Mouse (Mus musculus) embryonic facial prominence, embryonic 15.5 days (tissue): Measurements from ENCODE around the gene Hba-x. TPM values are rescaled to one million over a fixed set of nuclear protein-coding genes. Genes with fewer than 3 reads are reported as not detected.

Source experiments
- ATAC-seq: fragments of 200-750 bp; cut with Nextera tagmentation; 2 replicates; pipeline ENCODE4 v1.8.0; 2017; ENCODE audit warnings: low read depth, moderate TSS enrichment; ENCODE audit not compliant: insufficient number of reproducible peaks, low FRiP score, low TSS enrichment
- H3K27ac ChIP-seq: fragments of 300-500 bp; sonication (generic); replicated peaks from 2 replicates; pipeline ENCODE4 v1.5.1; 2015; ENCODE audit warnings: mild to moderate bottlenecking, inconsistent platforms
- H3K27me3 ChIP-seq: fragments of 300-500 bp; sonication (generic); 2 replicates; pipeline ENCODE4 v1.6.1; 2015; ENCODE audit warnings: inconsistent platforms
- H3K36me3 ChIP-seq: fragments of 300-500 bp; sonication (generic); 2 replicates; pipeline ENCODE4 v1.6.1; 2015; ENCODE audit warnings: mild to moderate bottlenecking, inconsistent platforms
- H3K4me1 ChIP-seq: fragments of 300-500 bp; sonication (generic); 2 replicates; pipeline ENCODE4 v1.6.1; 2015; ENCODE audit warnings: inconsistent platforms
- H3K4me2 ChIP-seq: fragments of 300-500 bp; sonication (generic); replicated peaks from 2 replicates; pipeline ENCODE4 v1.6.1; 2015; ENCODE audit warnings: mild to moderate bottlenecking, inconsistent platforms
- H3K4me3 ChIP-seq: fragments of 300-500 bp; sonication (generic); replicated peaks from 2 replicates; pipeline ENCODE4 v1.5.1; 2015; ENCODE audit warnings: mild to moderate bottlenecking, inconsistent platforms
- H3K9ac ChIP-seq: fragments of 300-500 bp; sonication (generic); 2 replicates; pipeline ENCODE4 v1.6.1; 2015; ENCODE audit warnings: inconsistent platforms
- H3K9me3 ChIP-seq: fragments of 300-500 bp; sonication (generic); replicated peaks from 2 replicates; pipeline ENCODE4 v1.6.1; 2016; ENCODE audit warnings: inconsistent platforms
- WGBS: fragments of 180-500 bp; shearing (Covaris S2); methylation state at CpG from one replicate; pipeline ENCODE4 v1.1.7; 2015; 5-methylcytosine and 5-hydroxymethylcytosine counted together
- polyA plus RNA-seq: library from polyadenylated mRNA; unstranded; fragments of >200 nt; fragmentation: Nextera tagmentation; extraction: Ambion mirVana; gene quantifications from 2 replicates; pipeline ENCODE4 v1.2.1, GENCODE M21; 2015

The Hba-x gene
- polyA plus RNA-seq: 59.0 and 98.8 TPM in 2 replicates

DNA sequence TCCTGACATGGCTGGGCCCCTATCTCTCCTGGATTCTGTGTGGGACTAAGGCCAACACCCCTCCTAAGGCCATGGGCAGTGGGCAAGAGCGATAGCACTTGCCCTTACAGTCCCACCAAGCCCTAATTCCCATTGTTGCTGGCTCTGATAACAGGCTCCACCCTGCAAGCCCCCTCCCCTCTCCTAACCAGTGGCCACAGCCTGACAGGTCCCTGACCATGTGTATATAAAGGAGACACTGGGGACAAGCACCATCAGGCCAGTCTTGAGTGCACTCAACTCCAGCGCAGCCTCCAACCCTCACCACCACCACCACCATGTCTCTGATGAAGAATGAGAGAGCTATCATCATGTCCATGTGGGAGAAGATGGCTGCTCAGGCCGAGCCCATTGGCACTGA is at the start of gene Hba-x:
TSS of gene Hba-x (plus strand) at position 54 of the 400 bp plus-strand sequence.
- Histone ChIP-seq H3K27ac (no peak within 1 kb of the TSS), H3K9me3 (no peaks in the 10 kb centered on the region)

DNA sequence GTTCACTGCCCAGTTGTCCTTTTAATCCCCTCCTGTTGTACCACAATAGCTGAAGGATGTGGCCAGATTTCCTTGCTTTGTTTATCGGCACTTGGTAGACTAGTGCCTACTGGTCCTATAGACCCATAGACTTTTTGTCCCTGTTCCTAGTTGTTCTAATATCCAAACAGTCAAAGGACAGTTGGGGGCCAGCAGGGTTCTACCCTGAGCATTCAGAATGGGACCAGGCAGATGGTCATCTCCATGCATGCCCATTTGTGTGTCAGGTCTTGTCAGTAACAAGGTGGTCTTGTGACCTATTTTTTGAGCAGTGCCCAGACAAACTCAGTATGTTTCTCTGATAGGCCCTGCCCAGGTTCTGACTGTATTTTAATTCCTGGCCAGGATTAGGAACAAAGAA is 49.2 kb upstream of the Hba-x start:
- peaks cover 56% of the 10 kb centered on the region for H3K4me1 ChIP-seq
- H3K36me3 ChIP-seq: peaks cover 37% of the 10 kb centered on the region
- H3K9me3 ChIP-seq: no peaks in the 10 kb centered on the region
- 38% methylated on average over 1 of the region's 1 CpGs for WGBS
- peak overlapping the region; percentile 65 for H3K9ac ChIP-seq
- no peaks in the 10 kb centered on the region for H3K27me3 ChIP-seq
- H3K4me2 ChIP-seq: peak overlapping the region; percentile 82
- no peak for ATAC-seq
- H3K4me3 ChIP-seq: peak overlapping the region; percentile 70
- H3K27ac ChIP-seq: peak overlapping the region; percentile 94

More for the DNA sequence above, at the start of gene Hba-x:
- H3K9ac ChIP-seq: no peak within 1 kb of the TSS
- no peaks in the 10 kb centered on the region for H3K36me3 ChIP-seq
- no peak within 1 kb of the TSS for H3K4me2 ChIP-seq
- no peaks in the 10 kb centered on the region for H3K4me1 ChIP-seq
- no peak for ATAC-seq
- H3K4me3 ChIP-seq: no peak within 1 kb of the TSS
- 0 out of 2 replicates have a peak, but pooled peaks cover 13% of the 10 kb centered on the region for H3K27me3 ChIP-seq
- 62% methylated on average over 3 of the region's 3 CpGs for WGBS

DNA sequence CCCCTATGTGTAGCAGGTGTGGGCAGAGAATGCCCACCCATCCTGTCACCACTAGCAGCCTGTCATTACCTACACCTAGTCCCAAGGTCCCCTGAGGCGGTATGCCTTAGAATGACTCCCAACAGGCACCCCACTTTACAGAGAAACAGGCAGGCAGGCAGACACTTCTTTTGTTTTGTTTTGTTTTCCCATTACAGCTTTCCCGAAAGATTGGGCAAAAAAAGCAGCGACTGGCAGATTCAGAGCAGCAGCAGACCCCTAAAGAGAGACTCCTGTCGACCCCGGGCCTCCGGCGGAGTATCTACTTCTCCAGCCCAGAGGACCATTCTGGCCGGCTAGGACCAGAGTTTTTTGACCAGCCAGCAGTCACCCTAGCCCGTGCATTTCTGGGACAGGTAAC is 48.6 kb upstream of the Hba-x start:
- Histone ChIP-seq H3K36me3 (peaks cover 42% of the 10 kb centered on the region), H3K4me3 (peak overlapping the region; percentile 70; the same call in 1 of the 2 replicates), H3K9me3 (no peaks in the 10 kb centered on the region), H3K9ac (no peak overlapping the region), H3K27me3 (no peaks in the 10 kb centered on the region), H3K4me1 (peaks cover 53% of the 10 kb centered on the region), H3K4me2 (peak overlapping the region; percentile 82; the same call in 1 of the 2 replicates), H3K27ac (no peak overlapping the region)
- 86% methylated on average over 9 of the region's 9 CpGs for WGBS
- ATAC-seq: no peak

DNA sequence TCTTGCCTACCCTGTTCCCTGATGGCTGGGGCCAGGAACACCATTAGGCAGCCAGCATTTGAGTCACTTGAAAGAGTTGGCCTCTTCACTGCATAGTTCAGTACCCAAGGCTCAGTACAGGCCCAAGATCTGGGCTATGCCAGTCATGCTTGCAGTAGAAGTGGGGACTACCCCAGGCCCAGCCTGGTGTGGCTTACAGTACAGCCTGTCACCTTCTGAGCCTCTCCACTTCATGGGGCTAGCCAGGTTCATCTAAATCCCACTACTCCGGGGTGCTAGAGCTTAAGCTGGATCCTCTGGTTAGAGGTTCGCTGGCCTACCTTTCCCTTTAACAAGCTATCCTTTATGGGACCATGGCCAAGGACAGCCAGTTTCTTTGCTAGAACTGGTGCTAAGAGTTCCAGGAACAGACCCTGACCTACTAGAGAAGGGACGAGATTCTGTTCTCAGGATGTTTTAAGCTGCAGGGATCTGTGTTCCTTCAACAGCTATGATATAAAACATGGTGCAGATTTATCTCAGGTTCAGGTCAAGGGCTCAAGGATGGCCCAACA is 47.8 kb upstream of the Hba-x start:
- Histone ChIP-seq H3K4me1 (peaks cover 51% of the 10 kb centered on the region), H3K9ac (no peak overlapping the region), H3K4me3 (no peak overlapping the region), H3K9me3 (no peaks in the 10 kb centered on the region), H3K27me3 (no peaks in the 10 kb centered on the region), H3K27ac (no peak overlapping the region), H3K36me3 (peaks cover 45% of the 10 kb centered on the region), H3K4me2 (no peak overlapping the region)
- 92% methylated on average over 3 of the region's 3 CpGs for WGBS
- no peak for ATAC-seq

DNA sequence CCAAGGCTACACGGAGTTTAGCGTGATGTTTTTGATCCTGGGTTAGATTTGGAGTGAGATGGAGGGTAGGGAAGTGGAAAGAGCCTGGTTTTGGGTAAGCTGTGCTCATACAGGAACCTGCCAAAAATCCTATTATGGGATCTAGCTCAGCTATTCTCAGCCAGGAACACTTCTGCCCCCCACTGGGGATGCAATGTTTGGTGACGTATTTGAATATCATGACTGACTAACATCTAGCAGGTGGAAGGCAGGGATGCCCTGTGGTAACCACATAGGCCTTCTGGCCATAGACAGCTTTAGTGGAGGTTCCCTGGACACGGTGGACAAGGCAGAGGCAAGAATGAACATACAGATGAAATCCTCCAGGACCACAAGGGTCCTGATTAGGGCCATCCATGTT is 46.0 kb upstream of the Hba-x start:
- Histone ChIP-seq H3K27ac (no peak overlapping the region), H3K9ac (no peak overlapping the region), H3K4me1 (peaks cover 50% of the 10 kb centered on the region), H3K9me3 (no peaks in the 10 kb centered on the region), H3K4me3 (no peak overlapping the region), H3K36me3 (peaks cover 58% of the 10 kb centered on the region), H3K4me2 (no peak overlapping the region), H3K27me3 (no peaks in the 10 kb centered on the region)
- ATAC-seq: no peak
- 76% methylated on average over 4 of the region's 4 CpGs for WGBS

DNA sequence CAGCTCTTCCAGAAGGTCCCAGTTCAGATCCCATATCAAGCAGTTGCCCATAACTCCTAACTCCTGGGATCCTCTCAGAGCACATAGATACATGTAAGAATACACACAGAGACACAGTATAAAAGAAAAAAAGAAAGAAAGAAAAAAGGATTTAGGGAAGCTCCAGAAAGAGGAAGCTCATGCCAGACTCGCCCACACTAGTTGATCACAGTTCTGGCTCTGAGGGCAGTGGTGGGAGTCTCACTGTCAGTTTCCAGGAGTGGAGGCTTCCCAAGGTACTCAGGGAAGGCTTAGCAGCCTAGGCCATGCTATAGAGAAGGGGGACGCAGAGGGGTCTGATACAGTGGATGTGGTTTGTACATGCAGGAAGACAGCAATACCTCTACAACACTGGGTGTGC is 45.1 kb upstream of the Hba-x start:
- Histone ChIP-seq H3K4me2 (no peak overlapping the region), H3K4me3 (no peak overlapping the region), H3K36me3 (peaks cover 58% of the 10 kb centered on the region), H3K27ac (no peak overlapping the region), H3K9me3 (no peaks in the 10 kb centered on the region), H3K4me1 (peaks cover 50% of the 10 kb centered on the region), H3K27me3 (no peaks in the 10 kb centered on the region), H3K9ac (no peak overlapping the region)
- ATAC-seq: no peak
- WGBS: 89% methylated on average over 2 of the region's 2 CpGs

DNA sequence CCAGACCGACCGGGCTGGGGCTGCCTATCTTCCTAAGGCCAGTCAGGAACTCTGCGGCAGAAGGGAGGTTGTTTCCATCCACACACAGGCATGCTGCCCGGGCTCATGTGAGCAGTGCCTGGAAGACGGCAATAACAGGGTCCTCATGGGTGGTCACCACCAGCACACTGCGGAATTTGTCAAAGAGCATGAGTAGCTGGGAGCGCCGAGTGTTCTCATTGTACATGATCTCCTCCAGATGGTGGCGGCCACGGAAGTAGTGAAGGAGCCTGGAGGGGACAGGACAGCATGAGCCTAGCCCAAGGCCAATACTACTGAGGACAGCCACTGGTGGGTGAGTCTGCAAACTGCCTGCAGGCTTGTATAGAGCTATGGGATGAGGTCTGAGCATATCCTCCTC is 43.4 kb upstream of the Hba-x start:
- peaks cover 48% of the 10 kb centered on the region for H3K4me1 ChIP-seq
- no peak overlapping the region for H3K4me3 ChIP-seq
- no peak overlapping the region for H3K4me2 ChIP-seq
- no peak overlapping the region; the same call in 1 of the 2 replicates for H3K27ac ChIP-seq
- no peaks in the 10 kb centered on the region for H3K27me3 ChIP-seq
- 59% methylated on average over 10 of the region's 10 CpGs for WGBS
- H3K36me3 ChIP-seq: peaks cover 60% of the 10 kb centered on the region
- H3K9me3 ChIP-seq: no peaks in the 10 kb centered on the region
- H3K9ac ChIP-seq: no peak overlapping the region
- ATAC-seq: peak; percentile 36; the same call in 1 of the 2 replicates

DNA sequence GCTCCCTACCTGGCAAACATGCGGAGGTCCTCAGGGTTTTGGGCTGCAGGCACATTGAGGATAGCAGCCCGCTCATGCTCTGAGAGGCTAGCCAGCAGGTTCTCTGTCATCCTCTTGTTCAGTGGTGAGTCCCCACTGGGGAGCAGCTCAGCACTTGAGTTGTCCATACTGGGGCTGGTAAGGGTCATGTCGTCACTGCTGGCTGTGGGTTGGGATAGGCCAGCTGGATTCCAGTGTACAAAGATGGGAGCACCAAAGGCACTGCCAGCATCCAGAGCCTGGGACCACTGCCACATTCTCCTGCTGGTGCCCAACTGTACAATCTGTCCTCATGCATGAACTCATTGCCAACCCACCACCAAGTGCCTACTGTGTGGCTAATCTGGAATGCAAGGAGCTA is 42.3 kb upstream of the Hba-x start:
- Histone ChIP-seq H3K4me2 (no peak overlapping the region), H3K4me3 (no peak overlapping the region), H3K27me3 (no peaks in the 10 kb centered on the region), H3K9me3 (no peaks in the 10 kb centered on the region), H3K27ac (no peak overlapping the region), H3K4me1 (peaks cover 51% of the 10 kb centered on the region), H3K36me3 (peaks cover 61% of the 10 kb centered on the region), H3K9ac (no peak overlapping the region)
- 90% methylated on average over 3 of the region's 3 CpGs for WGBS
- ATAC-seq: no peak

DNA sequence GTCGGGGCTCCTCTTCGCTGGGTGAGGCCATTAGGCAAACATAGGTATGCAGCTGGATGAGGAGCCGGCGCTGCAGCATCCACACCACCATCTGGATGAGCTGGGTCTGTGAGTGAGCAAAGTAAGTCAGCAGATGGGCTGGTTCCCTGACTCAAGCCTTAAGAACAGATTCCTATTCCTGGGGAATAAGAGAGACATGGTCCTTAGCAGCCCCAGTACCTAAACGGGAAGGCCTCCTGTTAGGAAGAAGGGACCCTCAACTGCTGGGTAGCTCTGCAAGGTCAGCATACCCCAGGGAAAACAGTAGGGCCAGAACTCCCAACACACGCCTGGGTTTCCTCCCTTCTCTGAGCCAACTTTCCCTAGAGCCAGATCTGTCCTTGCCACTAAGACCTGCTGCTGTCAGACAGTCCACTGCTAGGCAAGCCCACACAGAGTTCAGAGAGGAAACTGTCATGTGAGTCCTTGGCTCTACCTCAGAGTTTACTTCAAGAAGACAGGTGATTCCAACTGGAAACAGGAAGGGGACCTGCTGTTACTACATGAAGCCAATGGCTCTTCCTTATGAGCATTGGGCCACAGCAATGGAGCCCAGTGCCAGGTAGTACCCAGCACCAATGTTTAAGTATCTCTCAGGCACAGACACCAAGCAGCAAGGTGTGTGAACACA is 41.2 kb upstream of the Hba-x start:
- Histone ChIP-seq H3K27ac (0 out of 2 replicates have a peak overlapping the region, but pooled peaks have one; percentile 75), H3K9ac (no peak overlapping the region), H3K4me2 (no peak overlapping the region), H3K36me3 (peaks cover 61% of the 10 kb centered on the region), H3K4me1 (peaks cover 51% of the 10 kb centered on the region), H3K9me3 (no peaks in the 10 kb centered on the region), H3K27me3 (no peaks in the 10 kb centered on the region), H3K4me3 (no peak overlapping the region)
- WGBS: 78% methylated on average over 6 of the region's 6 CpGs
- ATAC-seq: no peak

DNA sequence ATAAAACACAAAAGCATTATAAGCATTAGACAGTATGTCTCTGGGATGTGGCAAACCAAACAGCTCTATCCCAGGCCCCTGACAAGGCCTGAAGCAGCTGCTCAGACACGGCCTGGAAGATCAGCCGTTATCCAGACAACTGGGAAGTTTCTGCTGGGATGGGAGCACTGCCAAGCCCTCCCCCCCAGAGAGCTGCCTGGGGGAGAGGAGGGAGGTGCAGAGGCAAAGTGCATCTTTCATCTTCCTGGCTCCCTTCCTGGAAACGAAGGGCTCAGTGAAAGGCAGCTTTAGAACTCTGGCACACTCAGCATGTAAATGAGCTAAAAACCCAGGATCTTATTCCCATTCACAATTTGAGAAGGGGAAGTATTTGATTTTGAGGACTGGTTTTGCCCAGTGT is 40.6 kb upstream of the Hba-x start:
- peaks cover 51% of the 10 kb centered on the region for H3K4me1 ChIP-seq
- H3K36me3 ChIP-seq: peaks cover 62% of the 10 kb centered on the region
- H3K27me3 ChIP-seq: no peaks in the 10 kb centered on the region
- H3K9ac ChIP-seq: no peak overlapping the region
- 9% methylated on average over 3 of the region's 3 CpGs for WGBS
- H3K4me2 ChIP-seq: no peak overlapping the region
- no peak overlapping the region for H3K4me3 ChIP-seq
- ATAC-seq: peak; percentile 44; the same call in 1 of the 2 replicates
- H3K9me3 ChIP-seq: no peaks in the 10 kb centered on the region
- peak overlapping the region; percentile 75 for H3K27ac ChIP-seq

DNA sequence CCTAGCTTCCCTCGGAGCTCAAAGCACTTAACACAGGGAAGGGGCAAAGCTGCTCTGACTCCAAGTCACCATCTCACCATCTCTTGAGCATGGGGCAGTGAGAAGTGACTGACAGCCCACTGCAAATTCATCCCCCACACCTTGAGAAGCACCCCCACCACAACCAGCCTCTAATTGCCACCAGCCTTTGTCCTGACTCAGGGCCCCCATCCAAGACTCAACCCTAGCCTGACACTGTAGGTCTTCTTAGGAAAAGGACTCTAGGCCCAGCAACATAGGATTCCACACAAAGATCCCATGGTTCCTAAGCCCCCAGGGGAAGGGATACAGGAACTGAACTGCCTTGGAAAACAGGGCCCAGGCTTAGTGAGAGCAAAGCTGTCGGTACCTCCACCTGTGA is 40.1 kb upstream of the Hba-x start:
- H3K4me3 ChIP-seq: no peak overlapping the region
- no peak overlapping the region for H3K9ac ChIP-seq
- H3K27me3 ChIP-seq: no peaks in the 10 kb centered on the region
- peaks cover 61% of the 10 kb centered on the region for H3K36me3 ChIP-seq
- H3K4me2 ChIP-seq: no peak overlapping the region
- no peak for ATAC-seq
- H3K9me3 ChIP-seq: no peaks in the 10 kb centered on the region
- WGBS: 49% methylated on average over 2 of the region's 2 CpGs
- H3K27ac ChIP-seq: peak overlapping the region; percentile 75
- peaks cover 51% of the 10 kb centered on the region for H3K4me1 ChIP-seq
